Mouse (Mus musculus) G1E (cell line): ENCODE data around the gene Stk32c.

ENCODE experiments used
- CTCF ChIP-seq: IDR thresholded peaks from 2 replicates; pipeline ENCODE4 v1.5.1; 2012; ENCODE audit warnings: low read depth, low read length, inconsistent platforms, mixed read lengths
- GATA1 ChIP-seq: IDR thresholded peaks from 2 replicates; pipeline ENCODE4 v1.6.1; 2012; ENCODE audit warnings: borderline replicate concordance, low read length, inconsistent platforms, mixed read lengths
- POLR2AphosphoS5 ChIP-seq: IDR thresholded peaks from 2 replicates; pipeline ENCODE4 v1.6.1; 2012; ENCODE audit warnings: low read depth, low read length, inconsistent platforms; ENCODE audit not compliant: insufficient replicate concordance
- TAL1 ChIP-seq: conservative IDR thresholded peaks from 2 replicates; pipeline ENCODE4 v1.6.1; 2012; ENCODE audit warnings: low read depth, low read length, inconsistent platforms, mixed read lengths

GRCm38 (mm10) chr7:139215516-139215915 is 2.4 kb upstream of the Stk32c start:
- TF ChIP-seq CTCF (no peak), TAL1 (no peak), GATA1 (no peak), POLR2AphosphoS5 (no peak)
